Mouse (Mus musculus): ENCODE measurements around the gene Fanci. TPM values are rescaled to one million over a fixed set of nuclear protein-coding genes. Genes with fewer than 3 reads are reported as not detected.

The Fanci gene
- 0.57 TPM for polyA plus RNA-seq (2014; fragmentation: Illumina TruSeq; extraction: RNeasy Lipid Tissue Mini Kit (QIAGEN cat#74804); ENCODE audit: low read depth, low replicate concordance)

GRCm38 (mm10) chr7:79391883-79392649 lies at the start of gene Fanci:
Gene Fanci, plus strand, starts transcription at chr7:79391929.

GRCm38 (mm10) chr7:79386422-79387133 lies 5.2 kb upstream of the Fanci start, which contains the start of gene Rlbp1:
Gene Rlbp1, minus strand, starts transcription at chr7:79387048.

DNA sequence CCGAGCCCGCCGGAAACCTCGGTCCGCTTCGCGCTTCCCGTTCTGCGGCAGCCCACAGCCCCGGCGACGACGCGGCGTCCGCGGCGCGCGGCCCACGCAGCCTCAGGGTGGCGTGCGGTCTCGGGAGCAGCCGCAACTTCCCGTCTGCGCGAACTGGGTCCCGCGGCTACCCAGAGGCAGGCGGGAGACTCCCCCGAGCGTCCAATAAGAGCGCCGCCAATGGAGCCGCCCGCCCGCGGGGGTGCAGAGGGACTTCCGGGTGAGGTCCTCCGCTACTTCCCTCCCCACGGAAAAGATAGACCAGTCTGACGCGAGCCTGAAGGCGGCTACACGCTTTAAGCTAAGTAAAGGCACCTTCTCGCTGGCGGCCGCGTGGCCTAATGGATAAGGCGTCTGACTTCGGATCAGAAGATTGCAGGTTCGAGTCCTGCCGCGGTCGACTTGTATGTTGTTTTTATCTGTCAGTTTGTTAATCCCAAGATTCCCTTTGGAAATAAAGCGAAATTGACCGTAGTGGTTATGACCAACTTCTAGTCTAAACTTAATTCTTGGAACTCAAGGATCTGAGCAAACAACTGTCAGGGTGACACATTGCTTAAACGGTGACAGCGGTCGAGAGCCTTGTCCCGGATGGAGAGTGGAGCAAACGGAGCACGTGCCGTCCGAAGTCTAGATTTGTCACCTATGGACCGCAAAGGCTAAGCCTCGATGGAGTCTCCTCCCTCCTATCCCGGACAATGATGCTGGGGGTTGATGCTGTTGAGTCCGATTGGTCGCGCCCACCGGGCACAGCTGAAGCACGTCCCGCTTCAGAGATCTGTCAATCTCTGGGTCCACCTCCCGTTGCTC lies 74.5 kb downstream of the Fanci start, which contains the start of gene Polg:
Polg (minus strand) TSS at position 310 of the 849 bp plus-strand sequence.

Other genes with a start within 250 kb of the Fanci start
- gene Mfge8, start 242.9 kb upstream of the Fanci start, polyA plus RNA-seq (2014; fragmentation: Illumina TruSeq; extraction: RNeasy Lipid Tissue Mini Kit (QIAGEN cat#74804); ENCODE audit: low read depth, low replicate concordance), result 2,471 TPM
- gene Abhd2, start 118.7 kb upstream of the Fanci start, polyA plus RNA-seq (2014; fragmentation: Illumina TruSeq; extraction: RNeasy Lipid Tissue Mini Kit (QIAGEN cat#74804); ENCODE audit: low read depth, low replicate concordance), result 411 TPM
- not detected for gene Rlbp1, start 4.9 kb upstream of the Fanci start, polyA plus RNA-seq (2014; fragmentation: Illumina TruSeq; extraction: RNeasy Lipid Tissue Mini Kit (QIAGEN cat#74804); ENCODE audit: low read depth, low replicate concordance)
- 37.9 TPM for gene Polg, start 74.4 kb downstream of the Fanci start, polyA plus RNA-seq (2014; fragmentation: Illumina TruSeq; extraction: RNeasy Lipid Tissue Mini Kit (QIAGEN cat#74804); ENCODE audit: low read depth, low replicate concordance)
- 183 TPM for gene Rhcg, start 225.7 kb downstream of the Fanci start, polyA plus RNA-seq (2014; fragmentation: Illumina TruSeq; extraction: RNeasy Lipid Tissue Mini Kit (QIAGEN cat#74804); ENCODE audit: low read depth, low replicate concordance)